Mouse (Mus musculus): ENCODE data around the gene Daam1. TPM values are rescaled to one million over a fixed set of nuclear protein-coding genes. Genes with fewer than 3 reads are reported as not detected.

The Daam1 gene
- total and polyA plus RNA-seq, 2 experiments, result 7.7 to 33.4 TPM

GRCm38 (mm10) chr12:72039501-72039900 is 208.6 kb downstream of the Daam1 start:
- no peak overlapping the region for H3K4me3 ChIP-seq (ENCODE audit: insufficient read depth, low read depth, low read length)
- H3K4me1 ChIP-seq (ENCODE audit: control insufficient read depth, insufficient read depth, low read length), result no peaks in the 10 kb centered on the region; the same call in 1 of the 2 replicates
- TF ChIP-seq CTCF (IDR thresholded peaks at IDR 0.05; ENCODE audit: low read depth, low read length), result no peak
- TF ChIP-seq POLR2A (IDR thresholded peaks at IDR 0.05; ENCODE audit: extremely low read depth, insufficient read depth, low read length), result no peak
- no peaks in the 10 kb centered on the region for H3K79me2 ChIP-seq (ENCODE audit: control insufficient read depth, insufficient read depth, low read length)
- H3K27ac ChIP-seq (replicated peaks; ENCODE audit: insufficient read depth, low read depth, low read length), result no peak overlapping the region
- H3K36me3 ChIP-seq (ENCODE audit: control insufficient read depth, insufficient read depth, low read length), result no peaks in the 10 kb centered on the region
- no peak overlapping the region for H3K9ac ChIP-seq (ENCODE audit: low read depth, low read length)
- H3K27me3 ChIP-seq (ENCODE audit: control insufficient read depth, insufficient read depth, low read length), result no peaks in the 10 kb centered on the region
- WGBS, result 59% methylated on average over 8 of the region's 8 CpGs
- no peak for DNase-seq (ENCODE audit: extremely low read depth, low read depth, low spot score)

- Histone ChIP-seq H3K36me3 (ENCODE audit: control insufficient read depth, insufficient read depth, low read length) (no peaks in the 10 kb centered on the region), H3K27me3 (ENCODE audit: control insufficient read depth, insufficient read depth, low read length) (no peaks in the 10 kb centered on the region), H3K4me3 (ENCODE audit: insufficient read depth, low read depth, low read length) (no peak overlapping the region), H3K79me2 (ENCODE audit: control insufficient read depth, insufficient read depth, low read length) (no peaks in the 10 kb centered on the region), H3K4me1 (ENCODE audit: control insufficient read depth, insufficient read depth, low read length) (no peaks in the 10 kb centered on the region; the same call in 1 of the 2 replicates), H3K9ac (ENCODE audit: low read depth, low read length) (no peak overlapping the region), H3K27ac (replicated peaks; ENCODE audit: insufficient read depth, low read depth, low read length) (no peak overlapping the region)
- DNase-seq (ENCODE audit: extremely low read depth, low read depth, low spot score), result no peak
- TF ChIP-seq POLR2A (IDR thresholded peaks at IDR 0.05; ENCODE audit: extremely low read depth, insufficient read depth, low read length) (no peak), CTCF (IDR thresholded peaks at IDR 0.05; ENCODE audit: low read depth, low read length) (no peak)
- whole genome bisulfite sequencing, result 89% methylated on average over 3 of the region's 3 CpGs
Measured at GRCm38 (mm10) chr12:72041238-72041637, 210.4 kb downstream of the Daam1 start.

Other genes starting within 250 kb of the Daam1 start
- gene Gpr135, start 240.0 kb downstream of the Daam1 start, total RNA-seq (2014; rRNA removed), result 0.28 and 0.81 TPM in 2 replicates
- gene Gpr135, start 240.0 kb downstream of the Daam1 start, polyA plus RNA-seq (2012; rRNA removed), result 2.3 and 3.0 TPM in 2 replicates